Mouse (Mus musculus) neural tube, embryonic 10.5 days (tissue): ENCODE data around the gene Gm13279.
"Not testable (repeated sequence)": the region's sequence is repeated elsewhere in the genome, so short reads cannot be mapped to it uniquely, and the experiment has no call there.

Experiments
- DNase-seq: peaks from one replicate; pipeline ENCODE4 v3.0.0-alpha.2; 2017; ENCODE audit warnings: low spot score; ENCODE audit errors: extremely low spot score

The Gm13279 gene

GRCm38 (mm10) chr4:88793936-88794675, 3.1 kb upstream of the Gm13279 start, which contains the start of gene Gm13275:
Gm13275 (plus strand) TSS chr4:88794487.
- not testable (repeated sequence) for DNase-seq

GRCm38 (mm10) chr4:88799365-88799764, 2.2 kb downstream of the Gm13279 start, which contains the start of gene Gm13285:
Gm13285 (plus strand) TSS chr4:88799665.
- not testable (repeated sequence) for DNase-seq

- DNase-seq: not testable (repeated sequence)
Measured at GRCm38 (mm10) chr4:88802954-88803353, 5.8 kb downstream of the Gm13279 start, which contains the start of gene Gm13287. Gm13287 (plus strand) TSS chr4:88803254.

GRCm38 (mm10) chr4:88805231-88805630, 8.0 kb downstream of the Gm13279 start, which contains the start of gene Gm13288:
Gm13288 (plus strand) TSS chr4:88805531.
- not testable (repeated sequence) for DNase-seq

- DNase-seq: not testable (repeated sequence)
Measured at GRCm38 (mm10) chr4:88805761-88806160, 8.6 kb downstream of the Gm13279 start.

GRCm38 (mm10) chr4:88815928-88816327, 18.7 kb downstream of the Gm13279 start, which contains the start of gene Ifna7:
Ifna7 (plus strand) TSS chr4:88816228.
- no peak for DNase-seq

GRCm38 (mm10) chr4:88819659-88820058, 22.5 kb downstream of the Gm13279 start, which contains the start of gene Ifna11:
Ifna11 (plus strand) TSS chr4:88819959.
- no peak for DNase-seq

- DNase-seq: no peak
Measured at GRCm38 (mm10) chr4:88822995-88823394, 25.8 kb downstream of the Gm13279 start.

- not testable (repeated sequence) for DNase-seq
Measured at GRCm38 (mm10) chr4:88827116-88827515, 29.9 kb downstream of the Gm13279 start, which contains the start of gene Ifna6. Ifna6 (plus strand) TSS chr4:88827416.

- no peak for DNase-seq
Measured at GRCm38 (mm10) chr4:88830523-88830922, 33.3 kb downstream of the Gm13279 start.

GRCm38 (mm10) chr4:88835225-88835624, 38.0 kb downstream of the Gm13279 start, which contains the start of gene Ifna5:
Ifna5 (plus strand) TSS chr4:88835525.
- not testable (repeated sequence) for DNase-seq

- no peak for DNase-seq
Measured at GRCm38 (mm10) chr4:88838828-88839227, 41.6 kb downstream of the Gm13279 start.

- DNase-seq: no peak
Measured at GRCm38 (mm10) chr4:88840058-88840457, 42.9 kb downstream of the Gm13279 start.

- DNase-seq: no peak
Measured at GRCm38 (mm10) chr4:88841438-88841911, 44.3 kb downstream of the Gm13279 start, which contains the start of gene Ifna4. Ifna4 (plus strand) TSS chr4:88841861.

GRCm38 (mm10) chr4:88845334-88845733, 48.1 kb downstream of the Gm13279 start:
- DNase-seq: no peak
